Mouse (Mus musculus): ENCODE data around the gene Slc38a8. TPM values are rescaled to one million over a fixed set of nuclear protein-coding genes. Genes with fewer than 3 reads are reported as not detected.

Gene Slc38a8
- polyA plus RNA-seq, 1 experiment from 2014 or later: 0.05 TPM

- peak; percentile 74 for ATAC-seq
- no peak within 1 kb of the TSS for H3K27ac ChIP-seq
- H3K36me3 ChIP-seq: no peaks in the 10 kb centered on the region
- peak within 1 kb of the TSS; percentile 99 for H3K4me2 ChIP-seq (replicated peaks)
- WGBS: 2% methylated on average over 34 of the region's 52 CpGs
- peaks cover 10% of the 10 kb centered on the region for H3K4me1 ChIP-seq (replicated peaks)
- H3K9ac ChIP-seq: peak within 1 kb of the TSS; percentile 58
- no peaks in the 10 kb centered on the region for H3K9me3 ChIP-seq
- peak within 1 kb of the TSS; percentile 66 for H3K4me3 ChIP-seq (replicated peaks)
- H3K27me3 ChIP-seq (replicated peaks): peaks cover 21% of the 10 kb centered on the region
These were observed 55.1 kb downstream of the Slc38a8 start, which contains the start of gene Necab2 for GRCm38 (mm10) chr8:119446211-119446989. Gene Necab2 (plus strand): TSS chr8:119446719.

GRCm38 (mm10) chr8:119442970-119443369 is 58.5 kb downstream of the Slc38a8 start:
- Histone ChIP-seq H3K36me3 (no peaks in the 10 kb centered on the region), H3K9ac (no peak overlapping the region), H3K4me2 (replicated peaks) (no peak overlapping the region), H3K27ac (no peak overlapping the region), H3K27me3 (replicated peaks) (peaks cover 10% of the 10 kb centered on the region), H3K4me3 (replicated peaks) (no peak overlapping the region), H3K9me3 (no peaks in the 10 kb centered on the region), H3K4me1 (replicated peaks) (peaks cover 35% of the 10 kb centered on the region)
- no peak for ATAC-seq
- 96% methylated on average over 8 of the region's 8 CpGs for WGBS

- ATAC-seq: no peak
- H3K27me3 ChIP-seq (replicated peaks): peaks cover under 1% of the 10 kb centered on the region
- H3K27ac ChIP-seq: no peak overlapping the region
- no peaks in the 10 kb centered on the region for H3K9me3 ChIP-seq
- H3K4me3 ChIP-seq (replicated peaks): no peak overlapping the region
- no peak overlapping the region for H3K9ac ChIP-seq
- H3K4me2 ChIP-seq (replicated peaks): no peak overlapping the region
- peaks cover 39% of the 10 kb centered on the region for H3K4me1 ChIP-seq (replicated peaks)
- 67% methylated on average over 5 of the region's 5 CpGs for WGBS
- no peaks in the 10 kb centered on the region for H3K36me3 ChIP-seq
These were observed 59.5 kb downstream of the Slc38a8 start for GRCm38 (mm10) chr8:119442013-119442412.

DNA sequence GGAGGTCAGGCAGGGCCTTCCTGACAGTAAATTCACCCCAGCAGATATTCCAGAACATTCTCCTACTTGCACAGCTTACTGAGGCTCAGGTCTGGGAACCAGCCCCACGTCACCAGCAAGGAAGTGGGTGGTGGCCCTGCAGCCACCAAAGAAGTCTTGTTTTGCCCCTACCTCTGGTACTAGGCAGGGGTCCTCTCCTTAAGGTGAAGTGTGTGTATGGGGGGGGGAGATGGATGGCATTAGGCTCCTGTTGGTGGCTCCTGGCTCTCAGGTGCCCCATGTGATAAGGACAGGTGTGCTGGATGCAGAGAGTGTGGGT is 60.6 kb downstream of the Slc38a8 start:
- H3K9me3 ChIP-seq: no peaks in the 10 kb centered on the region
- H3K27ac ChIP-seq: peak overlapping the region; percentile 77; the same call in 1 of the 2 replicates
- H3K4me2 ChIP-seq (replicated peaks): peak overlapping the region; percentile 45
- H3K36me3 ChIP-seq: no peaks in the 10 kb centered on the region
- H3K27me3 ChIP-seq (replicated peaks): no peaks in the 10 kb centered on the region
- 34% methylated on average over 1 of the region's 1 CpGs for WGBS
- peak; percentile 78 for ATAC-seq
- H3K4me1 ChIP-seq (replicated peaks): peaks cover 39% of the 10 kb centered on the region
- no peak overlapping the region for H3K9ac ChIP-seq
- H3K4me3 ChIP-seq (replicated peaks): no peak overlapping the region

DNA sequence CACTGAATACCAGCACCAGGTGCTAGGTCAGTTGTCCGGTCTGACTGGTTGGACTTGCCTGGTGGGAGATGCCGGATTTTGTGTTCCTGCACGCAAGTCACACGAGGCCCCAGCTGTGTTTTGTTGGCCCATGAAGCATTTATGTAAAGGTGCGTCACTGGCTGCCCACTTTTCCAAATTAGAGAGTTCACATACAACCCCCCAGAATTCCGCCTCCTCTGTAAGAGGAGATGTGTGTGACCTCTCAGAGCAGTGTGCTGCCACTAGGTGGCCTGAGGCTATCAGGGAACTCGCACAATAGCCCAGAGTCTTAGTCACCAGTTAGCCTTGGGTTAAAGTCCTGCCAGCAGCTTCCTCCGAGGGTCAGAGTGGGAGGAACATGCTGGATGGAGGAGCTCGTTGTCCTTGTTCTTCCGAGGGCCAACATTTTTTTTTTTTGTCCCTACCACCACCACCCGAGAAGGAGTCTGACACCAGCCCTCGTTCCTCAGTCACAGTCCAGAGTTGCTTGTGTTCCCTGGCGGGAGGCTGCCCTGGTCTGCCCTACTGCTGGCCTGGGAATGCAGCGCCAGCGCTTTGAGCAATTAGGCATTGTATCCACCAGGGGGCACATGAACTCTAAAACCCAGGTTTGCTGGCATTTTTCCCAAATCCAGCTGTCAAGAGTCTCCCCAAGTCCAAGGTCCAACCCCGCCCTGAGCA is 61.1 kb downstream of the Slc38a8 start:
- WGBS: 19% methylated on average over 16 of the region's 16 CpGs
- Histone ChIP-seq H3K9me3 (no peaks in the 10 kb centered on the region), H3K36me3 (no peaks in the 10 kb centered on the region), H3K4me1 (replicated peaks) (peaks cover 38% of the 10 kb centered on the region), H3K4me2 (replicated peaks) (peak overlapping the region; percentile 45), H3K4me3 (replicated peaks) (no peak overlapping the region), H3K27ac (peak overlapping the region; percentile 58; the same call in 1 of the 2 replicates), H3K27me3 (replicated peaks) (no peaks in the 10 kb centered on the region), H3K9ac (no peak overlapping the region)
- ATAC-seq: peak; percentile 65

- H3K4me3 ChIP-seq (replicated peaks): no peak overlapping the region
- no peaks in the 10 kb centered on the region for H3K27me3 ChIP-seq (replicated peaks)
- no peaks in the 10 kb centered on the region for H3K36me3 ChIP-seq
- WGBS: 69% methylated on average over 7 of the region's 7 CpGs
- H3K9me3 ChIP-seq: no peaks in the 10 kb centered on the region
- 0 out of 2 replicates have a peak overlapping the region, but pooled peaks have one; percentile 58 for H3K27ac ChIP-seq
- peaks cover 39% of the 10 kb centered on the region for H3K4me1 ChIP-seq (replicated peaks)
- H3K9ac ChIP-seq: 0 out of 2 replicates have a peak overlapping the region, but pooled peaks have one; percentile 6
- 0 out of 2 replicates have a peak, but pooled peaks have one; percentile 3 for ATAC-seq
- no peak overlapping the region for H3K4me2 ChIP-seq (replicated peaks)
These were observed 61.6 kb downstream of the Slc38a8 start for GRCm38 (mm10) chr8:119439893-119440249.

DNA sequence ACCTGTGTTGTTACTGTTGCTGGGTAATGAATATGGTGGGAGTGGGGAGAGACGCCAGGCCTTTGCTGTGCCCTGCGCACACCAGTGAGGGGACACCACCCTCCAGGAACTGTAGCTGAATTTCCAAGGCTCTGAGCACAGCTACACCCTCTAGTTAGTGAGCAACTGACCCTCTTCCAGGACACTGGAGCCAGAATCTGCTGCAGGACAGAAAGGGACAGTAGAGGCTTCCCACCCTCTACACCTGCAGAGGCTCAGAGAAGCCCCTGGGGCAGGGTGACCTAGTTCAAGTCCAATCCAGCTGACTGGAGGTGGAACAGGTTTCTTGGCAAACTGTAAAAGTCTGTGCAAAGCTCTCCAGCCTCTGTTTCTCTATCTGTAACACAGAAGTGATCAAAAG is 62.1 kb downstream of the Slc38a8 start:
- 84% methylated on average over 2 of the region's 2 CpGs for WGBS
- no peaks in the 10 kb centered on the region for H3K27me3 ChIP-seq (replicated peaks)
- H3K4me1 ChIP-seq (replicated peaks): peaks cover 44% of the 10 kb centered on the region
- H3K27ac ChIP-seq: no peak overlapping the region
- H3K9me3 ChIP-seq: no peaks in the 10 kb centered on the region
- H3K36me3 ChIP-seq: no peaks in the 10 kb centered on the region
- no peak overlapping the region for H3K4me3 ChIP-seq (replicated peaks)
- H3K4me2 ChIP-seq (replicated peaks): peak overlapping the region; percentile 46; the same call in 1 of the 2 replicates
- H3K9ac ChIP-seq: no peak overlapping the region
- ATAC-seq: no peak

- H3K27ac ChIP-seq: no peak overlapping the region
- H3K4me2 ChIP-seq (replicated peaks): peak overlapping the region; percentile 46; the same call in 1 of the 2 replicates
- H3K36me3 ChIP-seq: no peaks in the 10 kb centered on the region
- no peak overlapping the region for H3K9ac ChIP-seq
- 67% methylated on average over 6 of the region's 6 CpGs for WGBS
- H3K4me1 ChIP-seq (replicated peaks): peaks cover 45% of the 10 kb centered on the region
- H3K4me3 ChIP-seq (replicated peaks): no peak overlapping the region
- ATAC-seq: 0 out of 2 replicates have a peak, but pooled peaks have one; percentile 9
- no peaks in the 10 kb centered on the region for H3K9me3 ChIP-seq
- H3K27me3 ChIP-seq (replicated peaks): no peaks in the 10 kb centered on the region
These were observed 62.6 kb downstream of the Slc38a8 start for GRCm38 (mm10) chr8:119438876-119439275.

DNA sequence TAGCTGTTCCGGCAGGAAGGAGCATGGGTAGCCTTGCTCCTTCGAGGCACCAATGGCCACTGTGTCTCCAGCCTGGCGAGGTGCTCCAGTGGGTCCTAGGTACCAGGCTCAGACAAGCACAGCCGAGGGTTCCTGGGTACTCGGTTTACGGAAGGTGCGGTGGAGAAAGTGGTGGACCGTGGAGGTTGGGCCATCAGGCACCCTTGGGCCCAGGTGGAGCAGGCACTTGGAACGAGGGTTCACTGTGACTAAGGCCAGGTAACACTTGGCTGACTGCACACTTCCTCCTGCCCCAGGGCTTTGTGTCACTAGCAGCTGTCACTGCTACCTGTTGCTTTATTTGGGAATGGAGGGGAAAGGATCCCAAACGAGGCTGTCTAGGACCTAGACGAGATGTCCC is 64.0 kb downstream of the Slc38a8 start:
- Histone ChIP-seq H3K27ac (0 out of 2 replicates have a peak overlapping the region, but pooled peaks have one; percentile 3), H3K36me3 (no peaks in the 10 kb centered on the region), H3K4me2 (replicated peaks) (peak overlapping the region; percentile 46), H3K9ac (peak overlapping the region; percentile 18; the same call in 1 of the 2 replicates), H3K9me3 (no peaks in the 10 kb centered on the region), H3K4me3 (replicated peaks) (peak overlapping the region; percentile 23), H3K4me1 (replicated peaks) (peaks cover 45% of the 10 kb centered on the region), H3K27me3 (replicated peaks) (no peaks in the 10 kb centered on the region)
- ATAC-seq: no peak
- WGBS: 72% methylated on average over 11 of the region's 11 CpGs

DNA sequence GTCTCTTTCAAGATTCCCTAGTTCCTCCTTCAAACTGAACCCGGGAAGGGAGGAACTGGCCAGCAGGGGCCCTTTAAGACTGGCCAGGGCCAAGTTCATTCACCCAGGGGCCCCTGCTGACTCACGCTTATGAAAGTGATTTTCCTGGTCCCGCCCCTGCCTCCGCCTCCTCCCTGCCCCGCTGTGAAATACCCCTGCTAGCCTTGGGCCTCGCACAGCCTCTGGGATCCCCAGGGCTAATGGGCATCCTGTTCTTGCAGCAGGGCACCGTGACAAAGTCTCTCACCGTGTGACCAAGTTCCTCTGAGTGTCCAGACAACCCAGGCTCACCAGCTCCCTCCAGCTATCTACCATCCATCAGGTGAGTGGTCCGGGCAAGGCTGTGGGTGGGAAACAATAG is 64.6 kb downstream of the Slc38a8 start:
- Histone ChIP-seq H3K9me3 (no peaks in the 10 kb centered on the region), H3K4me3 (replicated peaks) (peak overlapping the region; percentile 23), H3K36me3 (no peaks in the 10 kb centered on the region), H3K9ac (peak overlapping the region; percentile 18; the same call in 1 of the 2 replicates), H3K27ac (peak overlapping the region; percentile 3; the same call in 1 of the 2 replicates), H3K27me3 (replicated peaks) (no peaks in the 10 kb centered on the region), H3K4me2 (replicated peaks) (peak overlapping the region; percentile 46), H3K4me1 (replicated peaks) (peaks cover 45% of the 10 kb centered on the region)
- 14% methylated on average over 9 of the region's 9 CpGs for WGBS
- ATAC-seq: peak; percentile 76

DNA sequence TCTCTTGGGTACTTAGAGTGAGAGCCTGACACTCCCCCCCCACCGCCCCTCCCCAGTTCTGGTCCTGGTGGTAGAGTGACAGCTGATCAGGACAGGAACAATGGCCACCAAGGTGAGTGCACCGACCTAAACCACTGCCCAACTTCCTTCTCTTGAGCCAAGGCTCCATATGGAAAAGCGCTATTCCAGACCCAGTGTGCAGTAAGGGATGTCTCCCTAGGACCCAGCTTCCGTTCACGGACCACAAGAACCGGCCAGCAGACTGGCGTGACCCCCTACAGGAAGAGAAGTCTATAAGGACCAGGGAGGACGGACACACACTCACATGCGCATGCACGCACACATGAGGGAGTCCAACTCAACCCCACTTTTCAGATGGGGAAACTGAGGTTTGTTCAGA is 65.2 kb downstream of the Slc38a8 start:
- H3K9me3 ChIP-seq: no peaks in the 10 kb centered on the region
- H3K36me3 ChIP-seq: no peaks in the 10 kb centered on the region
- H3K4me2 ChIP-seq (replicated peaks): peak overlapping the region; percentile 46; the same call in 1 of the 2 replicates
- no peaks in the 10 kb centered on the region for H3K27me3 ChIP-seq (replicated peaks)
- 0 out of 2 replicates have a peak, but pooled peaks have one; percentile 0 for ATAC-seq
- H3K27ac ChIP-seq: no peak overlapping the region
- no peak overlapping the region for H3K4me3 ChIP-seq (replicated peaks)
- peaks cover 44% of the 10 kb centered on the region for H3K4me1 ChIP-seq (replicated peaks)
- no peak overlapping the region for H3K9ac ChIP-seq
- 82% methylated on average over 10 of the region's 10 CpGs for WGBS

DNA sequence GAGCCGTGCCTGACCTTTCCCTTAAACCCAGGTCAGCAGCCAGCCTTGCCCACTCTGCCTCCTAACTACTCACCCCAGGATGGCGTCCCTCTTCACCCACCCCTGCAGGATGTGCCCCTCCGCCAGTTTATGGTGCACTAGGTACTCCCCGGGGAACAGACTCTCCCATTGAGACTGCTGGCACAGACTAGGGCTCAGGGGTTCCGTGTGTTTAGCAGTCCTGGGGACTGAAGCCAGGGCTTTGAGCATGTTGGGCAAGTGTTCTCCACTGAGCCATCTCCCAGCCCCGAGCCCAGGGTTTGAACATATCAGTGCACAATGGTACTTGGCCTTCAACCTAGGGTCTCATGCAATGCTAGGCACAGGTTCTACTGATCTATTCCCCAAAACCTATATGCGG is 66.0 kb downstream of the Slc38a8 start:
- ATAC-seq: no peak
- 88% methylated on average over 7 of the region's 7 CpGs for WGBS
- H3K4me3 ChIP-seq (replicated peaks): no peak overlapping the region
- H3K9me3 ChIP-seq: no peaks in the 10 kb centered on the region
- H3K36me3 ChIP-seq: no peaks in the 10 kb centered on the region
- peaks cover 36% of the 10 kb centered on the region for H3K4me1 ChIP-seq (replicated peaks)
- no peak overlapping the region for H3K27ac ChIP-seq
- H3K9ac ChIP-seq: no peak overlapping the region
- no peaks in the 10 kb centered on the region for H3K27me3 ChIP-seq (replicated peaks)
- H3K4me2 ChIP-seq (replicated peaks): no peak overlapping the region

Measured in intestine, embryonic 15.5 days (tissue).